Mouse (Mus musculus): ENCODE measurements around the gene Tsg101. TPM values are rescaled to one million over a fixed set of nuclear protein-coding genes. Genes with fewer than 3 reads are reported as not detected.

Gene Tsg101
- polyA plus RNA-seq (2014; fragmentation: Nextera tagmentation; extraction: Ambion mirVana): 174 and 178 TPM in 2 replicates

- DNase-seq (ENCODE audit: low spot score) (peak; percentile 94), ATAC-seq (ENCODE audit: low read depth) (peak; percentile 96)
- peak within 1 kb of the TSS; percentile 98 for H3K9ac ChIP-seq (ENCODE audit: low read depth, low read length)
- H3K27me3 ChIP-seq (replicated peaks; ENCODE audit: control insufficient read depth, insufficient read depth, low read length): no peaks in the 10 kb centered on the region
- 0% methylated on average over 23 of the region's 75 CpGs for WGBS
- peak within 1 kb of the TSS; percentile 97 for H3K27ac ChIP-seq (replicated peaks; ENCODE audit: low read depth, low read length)
- peaks cover 8% of the 10 kb centered on the region for H3K36me3 ChIP-seq (ENCODE audit: control insufficient read depth, insufficient read depth, low read length)
- peaks cover 15% of the 10 kb centered on the region for H3K4me1 ChIP-seq (ENCODE audit: control insufficient read depth, insufficient read depth, low read length)
- peak within 1 kb of the TSS; percentile 94 for H3K4me3 ChIP-seq (ENCODE audit: low read depth, low read length)
- no peaks in the 10 kb centered on the region for H3K9me3 ChIP-seq (ENCODE audit: control insufficient read depth, low read length)
- H3K4me2 ChIP-seq (ENCODE audit: low read depth, low read length): peak within 1 kb of the TSS; percentile 85
Measured at GRCm38 (mm10) chr7:46919551-46920176, at the start of gene Tsg101. Tsg101 (minus strand) TSS chr7:46919969.

DNA sequence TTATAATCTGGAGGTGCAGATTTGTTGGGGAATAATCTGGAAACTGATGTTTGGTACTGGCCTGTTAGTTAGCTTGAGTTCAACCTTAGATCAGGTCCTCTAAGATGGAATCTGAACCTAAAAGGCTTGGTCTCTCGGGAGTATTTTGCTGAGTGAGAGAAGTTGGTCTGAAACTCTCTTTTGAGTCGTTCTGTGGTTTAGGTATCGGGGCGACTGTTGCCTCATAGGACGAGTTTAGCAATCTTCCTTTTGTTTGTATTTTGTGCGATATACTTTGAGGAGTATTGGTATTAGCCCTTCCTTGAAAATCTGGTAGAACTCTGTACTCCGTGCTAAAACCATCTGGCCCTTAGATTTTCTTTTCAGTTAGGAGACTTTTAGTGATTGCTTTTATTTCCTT, 44.3 kb upstream of the Tsg101 start:
- Histone ChIP-seq H3K27ac (replicated peaks; ENCODE audit: low read depth, low read length) (no peak overlapping the region), H3K9ac (ENCODE audit: low read depth, low read length) (no peak overlapping the region), H3K36me3 (ENCODE audit: control insufficient read depth, insufficient read depth, low read length) (no peaks in the 10 kb centered on the region), H3K9me3 (ENCODE audit: control insufficient read depth, low read length) (no peaks in the 10 kb centered on the region), H3K27me3 (replicated peaks; ENCODE audit: control insufficient read depth, insufficient read depth, low read length) (no peaks in the 10 kb centered on the region; the same call in 1 of the 2 replicates), H3K4me2 (ENCODE audit: low read depth, low read length) (no peak overlapping the region), H3K4me3 (ENCODE audit: low read depth, low read length) (no peak overlapping the region), H3K4me1 (ENCODE audit: control insufficient read depth, insufficient read depth, low read length) (peaks cover 6% of the 10 kb centered on the region)
- DNase-seq (ENCODE audit: low spot score) (no peak), ATAC-seq (ENCODE audit: low read depth) (no peak)
- WGBS: 78% methylated on average over 7 of the region's 7 CpGs

DNA sequence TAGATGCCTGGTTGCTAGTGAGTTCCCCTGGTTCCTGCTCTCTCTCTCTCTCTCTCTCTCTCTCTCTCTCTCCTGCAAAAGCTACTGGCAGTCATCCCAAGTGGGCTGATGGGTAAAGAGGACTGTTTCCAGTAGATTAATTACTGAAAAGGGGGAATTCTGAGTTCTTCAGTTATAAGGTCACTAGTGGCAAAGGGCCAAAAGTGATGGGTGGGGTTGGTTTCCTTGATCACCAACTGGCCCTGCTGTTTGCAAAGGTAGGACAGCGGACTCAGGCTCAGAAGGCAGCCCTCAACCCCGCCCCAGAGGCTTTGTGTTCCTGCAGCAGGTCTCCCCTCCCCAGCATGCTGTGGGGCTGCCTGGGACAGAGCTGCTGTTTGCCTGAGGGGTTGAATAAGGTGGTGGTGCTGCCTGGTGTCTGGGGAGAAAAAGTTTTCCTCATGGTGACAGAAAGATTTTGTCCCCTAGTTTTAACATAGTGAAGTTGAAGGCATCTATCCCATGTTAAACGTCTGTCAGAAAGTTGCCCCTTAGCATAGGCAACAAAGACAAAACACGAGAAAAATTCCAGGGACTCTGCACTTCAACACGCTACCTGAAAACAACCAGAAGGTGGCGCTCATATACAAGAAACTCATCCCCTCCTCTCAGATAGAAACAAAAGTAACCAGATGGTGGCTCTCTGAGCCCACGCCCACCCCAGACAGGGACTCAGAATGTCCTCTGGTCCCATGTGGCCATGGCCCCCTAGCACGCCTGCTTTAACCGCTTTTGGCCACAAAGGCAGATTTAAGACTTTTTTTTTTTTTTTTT, 43.2 kb upstream of the Tsg101 start:
- Histone ChIP-seq H3K36me3 (ENCODE audit: control insufficient read depth, insufficient read depth, low read length) (no peaks in the 10 kb centered on the region), H3K27me3 (replicated peaks; ENCODE audit: control insufficient read depth, insufficient read depth, low read length) (no peaks in the 10 kb centered on the region; the same call in 1 of the 2 replicates), H3K27ac (replicated peaks; ENCODE audit: low read depth, low read length) (peak overlapping the region; percentile 63), H3K4me1 (ENCODE audit: control insufficient read depth, insufficient read depth, low read length) (peaks cover 6% of the 10 kb centered on the region), H3K4me3 (ENCODE audit: low read depth, low read length) (no peak overlapping the region), H3K9ac (ENCODE audit: low read depth, low read length) (0 out of 2 replicates have a peak overlapping the region, but pooled peaks have one; percentile 30), H3K4me2 (ENCODE audit: low read depth, low read length) (peak overlapping the region; percentile 40), H3K9me3 (ENCODE audit: control insufficient read depth, low read length) (no peaks in the 10 kb centered on the region)
- ATAC-seq (ENCODE audit: low read depth): peak; percentile 81
- peak; percentile 93 for DNase-seq (ENCODE audit: low spot score)
- WGBS: 0% methylated on average over 9 of the region's 9 CpGs

DNA sequence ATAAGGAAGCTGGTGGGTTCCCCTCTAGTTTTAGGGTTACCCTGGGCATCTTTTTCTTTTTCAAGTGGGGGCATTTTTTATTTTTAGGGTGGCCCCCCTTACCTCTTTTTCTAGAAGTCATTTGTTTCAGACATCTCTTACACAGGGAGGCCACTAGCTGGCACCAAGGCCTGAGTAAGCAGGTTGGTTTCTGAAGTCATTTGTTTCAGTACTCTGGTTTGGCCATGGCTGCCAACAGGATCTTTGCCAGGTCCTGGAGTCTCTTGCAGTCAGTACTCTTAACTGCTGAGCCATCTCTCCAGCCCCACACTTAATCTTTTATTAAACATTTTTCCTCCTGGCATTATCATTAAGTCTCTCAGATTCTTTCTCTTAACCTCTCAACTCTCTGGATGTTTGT, 42.4 kb upstream of the Tsg101 start:
- Histone ChIP-seq H3K27me3 (replicated peaks; ENCODE audit: control insufficient read depth, insufficient read depth, low read length) (no peaks in the 10 kb centered on the region; the same call in 1 of the 2 replicates), H3K9me3 (ENCODE audit: control insufficient read depth, low read length) (no peaks in the 10 kb centered on the region), H3K4me3 (ENCODE audit: low read depth, low read length) (no peak overlapping the region), H3K36me3 (ENCODE audit: control insufficient read depth, insufficient read depth, low read length) (no peaks in the 10 kb centered on the region), H3K4me2 (ENCODE audit: low read depth, low read length) (no peak overlapping the region), H3K27ac (replicated peaks; ENCODE audit: low read depth, low read length) (no peak overlapping the region), H3K9ac (ENCODE audit: low read depth, low read length) (no peak overlapping the region), H3K4me1 (ENCODE audit: control insufficient read depth, insufficient read depth, low read length) (peaks cover 13% of the 10 kb centered on the region)
- DNase-seq (ENCODE audit: low spot score): no peak
- no peak for ATAC-seq (ENCODE audit: low read depth)

DNA sequence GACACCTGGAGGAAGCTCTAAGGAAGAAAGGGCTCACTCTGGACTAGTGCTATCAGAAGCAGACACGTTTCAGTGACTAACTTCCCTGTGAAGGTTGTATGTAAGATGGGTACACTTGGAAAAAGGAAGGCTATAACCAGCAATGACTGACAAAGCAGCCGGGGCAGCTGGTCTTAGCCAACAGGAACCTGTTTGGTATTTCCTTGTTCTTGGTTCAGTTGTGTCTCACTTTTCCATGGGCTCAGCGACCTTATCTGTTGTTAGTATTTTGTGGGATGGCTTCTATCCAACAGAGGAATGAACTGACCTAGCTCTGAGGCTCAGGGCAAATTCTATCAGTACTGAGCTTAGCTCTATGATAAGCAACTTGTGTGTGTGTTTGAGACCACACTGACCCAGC, 41.2 kb upstream of the Tsg101 start:
- no peak overlapping the region for H3K27ac ChIP-seq (replicated peaks; ENCODE audit: low read depth, low read length)
- no peaks in the 10 kb centered on the region for H3K36me3 ChIP-seq (ENCODE audit: control insufficient read depth, insufficient read depth, low read length)
- peaks cover 13% of the 10 kb centered on the region for H3K4me1 ChIP-seq (ENCODE audit: control insufficient read depth, insufficient read depth, low read length)
- no peaks in the 10 kb centered on the region; the same call in 1 of the 2 replicates for H3K27me3 ChIP-seq (replicated peaks; ENCODE audit: control insufficient read depth, insufficient read depth, low read length)
- H3K9ac ChIP-seq (ENCODE audit: low read depth, low read length): no peak overlapping the region
- no peaks in the 10 kb centered on the region for H3K9me3 ChIP-seq (ENCODE audit: control insufficient read depth, low read length)
- H3K4me2 ChIP-seq (ENCODE audit: low read depth, low read length): no peak overlapping the region
- ATAC-seq (ENCODE audit: low read depth): no peak
- DNase-seq (ENCODE audit: low spot score): no peak
- no peak overlapping the region for H3K4me3 ChIP-seq (ENCODE audit: low read depth, low read length)
- 58% methylated on average over 3 of the region's 3 CpGs for WGBS

DNA sequence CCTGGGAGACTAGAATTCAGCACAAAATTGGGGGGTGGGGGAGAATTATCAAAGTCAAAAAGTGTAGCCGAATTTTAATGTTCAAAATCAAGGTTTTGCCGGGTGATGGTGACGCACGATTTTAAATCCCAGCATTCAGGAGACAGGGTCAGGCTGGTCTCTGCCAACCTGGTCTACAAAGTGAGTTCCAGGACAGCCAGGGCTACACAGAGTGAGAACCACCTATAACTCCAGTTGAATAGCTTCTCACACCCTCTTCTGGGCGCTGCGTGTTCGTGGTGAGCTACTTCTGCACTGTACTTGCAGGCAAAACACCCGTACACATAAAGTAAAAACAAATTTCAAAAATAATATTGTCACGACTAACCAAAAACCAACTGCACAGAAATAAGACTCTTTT, 39.1 kb upstream of the Tsg101 start:
- Histone ChIP-seq H3K4me2 (ENCODE audit: low read depth, low read length) (peak overlapping the region; percentile 78), H3K36me3 (ENCODE audit: control insufficient read depth, insufficient read depth, low read length) (peaks cover 14% of the 10 kb centered on the region), H3K9ac (ENCODE audit: low read depth, low read length) (peak overlapping the region; percentile 73), H3K27me3 (replicated peaks; ENCODE audit: control insufficient read depth, insufficient read depth, low read length) (no peaks in the 10 kb centered on the region; the same call in 1 of the 2 replicates), H3K4me3 (ENCODE audit: low read depth, low read length) (peak overlapping the region; percentile 56), H3K4me1 (ENCODE audit: control insufficient read depth, insufficient read depth, low read length) (peaks cover 13% of the 10 kb centered on the region), H3K9me3 (ENCODE audit: control insufficient read depth, low read length) (no peaks in the 10 kb centered on the region), H3K27ac (replicated peaks; ENCODE audit: low read depth, low read length) (no peak overlapping the region)
- 17% methylated on average over 9 of the region's 9 CpGs for WGBS
- no peak for DNase-seq (ENCODE audit: low spot score)
- ATAC-seq (ENCODE audit: low read depth): no peak

- DNase-seq (ENCODE audit: low spot score): peak; percentile 96
- Histone ChIP-seq H3K4me3 (ENCODE audit: low read depth, low read length) (peak within 1 kb of the TSS; percentile 56), H3K9me3 (ENCODE audit: control insufficient read depth, low read length) (no peaks in the 10 kb centered on the region), H3K27me3 (replicated peaks; ENCODE audit: control insufficient read depth, insufficient read depth, low read length) (no peaks in the 10 kb centered on the region; the same call in 1 of the 2 replicates), H3K4me1 (ENCODE audit: control insufficient read depth, insufficient read depth, low read length) (peaks cover 12% of the 10 kb centered on the region), H3K4me2 (ENCODE audit: low read depth, low read length) (peak within 1 kb of the TSS; percentile 78), H3K27ac (replicated peaks; ENCODE audit: low read depth, low read length) (0 out of 2 replicates have a peak within 1 kb of the TSS, but pooled peaks have one; percentile 39), H3K36me3 (ENCODE audit: control insufficient read depth, insufficient read depth, low read length) (peaks cover 20% of the 10 kb centered on the region), H3K9ac (ENCODE audit: low read depth, low read length) (peak within 1 kb of the TSS; percentile 73)
- under 1% methylated on average over 46 of the region's 51 CpGs for WGBS
- peak; percentile 92 for ATAC-seq (ENCODE audit: low read depth)
Measured at GRCm38 (mm10) chr7:46957831-46958691, 38.3 kb upstream of the Tsg101 start, which contains the start of gene Uevld. Uevld (minus strand) TSS chr7:46958527.

DNA sequence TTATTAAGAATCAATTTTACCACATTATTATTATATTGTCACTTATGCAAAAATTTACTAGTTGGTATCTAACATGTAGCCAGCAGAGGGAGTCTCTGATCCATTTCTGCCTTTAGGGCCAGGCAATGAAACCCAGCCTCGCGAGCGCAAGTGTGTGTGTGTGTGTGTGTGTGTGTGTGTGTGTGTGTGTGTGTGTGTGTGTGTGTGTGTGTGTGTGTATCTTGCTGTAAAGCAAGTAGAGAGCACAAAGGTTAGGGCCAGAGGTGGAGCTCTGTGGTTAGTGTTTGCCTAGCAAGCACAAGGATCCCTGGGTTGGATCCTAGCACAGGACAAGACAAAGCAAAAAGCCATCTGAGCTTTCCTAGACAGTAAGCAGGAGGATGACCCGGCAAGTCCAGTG, 16.1 kb upstream of the Tsg101 start:
- no peak overlapping the region for H3K4me2 ChIP-seq (ENCODE audit: low read depth, low read length)
- H3K4me3 ChIP-seq (ENCODE audit: low read depth, low read length): no peak overlapping the region
- H3K4me1 ChIP-seq (ENCODE audit: control insufficient read depth, insufficient read depth, low read length): no peaks in the 10 kb centered on the region
- WGBS: 54% methylated on average over 4 of the region's 4 CpGs
- H3K9ac ChIP-seq (ENCODE audit: low read depth, low read length): no peak overlapping the region
- DNase-seq (ENCODE audit: low spot score) (peak; percentile 39), ATAC-seq (ENCODE audit: low read depth) (no peak)
- H3K27ac ChIP-seq (replicated peaks; ENCODE audit: low read depth, low read length): no peak overlapping the region
- H3K36me3 ChIP-seq (ENCODE audit: control insufficient read depth, insufficient read depth, low read length): peaks cover 48% of the 10 kb centered on the region
- H3K27me3 ChIP-seq (replicated peaks; ENCODE audit: control insufficient read depth, insufficient read depth, low read length): no peaks in the 10 kb centered on the region
- no peaks in the 10 kb centered on the region for H3K9me3 ChIP-seq (ENCODE audit: control insufficient read depth, low read length)
